Mouse (Mus musculus): ENCODE measurements around the gene Lamtor2. TPM values are rescaled to one million over a fixed set of nuclear protein-coding genes. Genes with fewer than 3 reads are reported as not detected.

Gene Lamtor2
- polyA plus RNA-seq, 1 experiment from 2014 or later, result 140 TPM

- 100% methylated on average over 3 of the region's 3 CpGs for WGBS
- Histone ChIP-seq H3K4me3 (no peak overlapping the region), H3K4me1 (peaks cover 24% of the 10 kb centered on the region)
Measured at GRCm38 (mm10) chr3:88566116-88566515, 13.2 kb upstream of the Lamtor2 start.

GRCm38 (mm10) chr3:88563966-88564365 lies 11.1 kb upstream of the Lamtor2 start:
- Histone ChIP-seq H3K27ac (peak overlapping the region; percentile 40; the same call in 1 of the 2 replicates), H3K4me2 (replicated peaks) (no peak overlapping the region), H3K36me3 (peaks cover 97% of the 10 kb centered on the region), H3K4me1 (peaks cover 24% of the 10 kb centered on the region), H3K27me3 (no peaks in the 10 kb centered on the region), H3K9ac (no peak overlapping the region), H3K9me3 (replicated peaks) (no peaks in the 10 kb centered on the region), H3K4me3 (no peak overlapping the region)
- WGBS, result 87% methylated on average over 7 of the region's 7 CpGs
- 0 out of 2 replicates have a peak, but pooled peaks have one; percentile 9 for ATAC-seq (ENCODE audit: low FRiP score)

More at GRCm38 (mm10) chr3:88566116-88566515, 13.2 kb upstream of the Lamtor2 start:
- Histone ChIP-seq H3K36me3 (peaks cover 92% of the 10 kb centered on the region), H3K9me3 (replicated peaks) (no peaks in the 10 kb centered on the region), H3K4me2 (replicated peaks) (no peak overlapping the region), H3K27ac (no peak overlapping the region), H3K9ac (0 out of 2 replicates have a peak overlapping the region, but pooled peaks have one; percentile 0), H3K27me3 (no peaks in the 10 kb centered on the region)
- no peak for ATAC-seq (ENCODE audit: low FRiP score)

GRCm38 (mm10) chr3:88563442-88563841 lies 10.6 kb upstream of the Lamtor2 start:
- ATAC-seq (ENCODE audit: low FRiP score), result peak; percentile 47
- Histone ChIP-seq H3K4me1 (peaks cover 24% of the 10 kb centered on the region), H3K9me3 (replicated peaks) (no peaks in the 10 kb centered on the region), H3K36me3 (peaks cover 96% of the 10 kb centered on the region), H3K27me3 (no peaks in the 10 kb centered on the region), H3K4me2 (replicated peaks) (no peak overlapping the region), H3K9ac (no peak overlapping the region), H3K4me3 (no peak overlapping the region), H3K27ac (peak overlapping the region; percentile 40; the same call in 1 of the 2 replicates)
- 62% methylated on average over 4 of the region's 4 CpGs for WGBS

GRCm38 (mm10) chr3:88561989-88562388 lies 9.1 kb upstream of the Lamtor2 start:
- Histone ChIP-seq H3K27ac (0 out of 2 replicates have a peak overlapping the region, but pooled peaks have one; percentile 4), H3K36me3 (peaks cover 95% of the 10 kb centered on the region), H3K4me3 (no peak overlapping the region), H3K4me1 (peaks cover 24% of the 10 kb centered on the region), H3K4me2 (replicated peaks) (no peak overlapping the region), H3K9ac (no peak overlapping the region), H3K9me3 (replicated peaks) (no peaks in the 10 kb centered on the region), H3K27me3 (no peaks in the 10 kb centered on the region)
- 69% methylated on average over 4 of the region's 4 CpGs for WGBS
- peak; percentile 49 for ATAC-seq (ENCODE audit: low FRiP score)

GRCm38 (mm10) chr3:88559596-88559995 lies 6.7 kb upstream of the Lamtor2 start:
- no peak for ATAC-seq (ENCODE audit: low FRiP score)
- no peaks in the 10 kb centered on the region for H3K9me3 ChIP-seq (replicated peaks)
- H3K27me3 ChIP-seq, result no peaks in the 10 kb centered on the region
- H3K27ac ChIP-seq, result no peak overlapping the region
- peaks cover 32% of the 10 kb centered on the region for H3K4me1 ChIP-seq
- no peak overlapping the region for H3K4me2 ChIP-seq (replicated peaks)
- peaks cover 87% of the 10 kb centered on the region for H3K36me3 ChIP-seq
- no peak overlapping the region for H3K9ac ChIP-seq
- no peak overlapping the region for H3K4me3 ChIP-seq
- 96% methylated on average over 9 of the region's 9 CpGs for WGBS

- H3K4me1 ChIP-seq, result peaks cover 21% of the 10 kb centered on the region
- no peaks in the 10 kb centered on the region for H3K9me3 ChIP-seq (replicated peaks)
- no peak overlapping the region for H3K9ac ChIP-seq
- no peaks in the 10 kb centered on the region for H3K27me3 ChIP-seq
- WGBS, result 96% methylated on average over 8 of the region's 8 CpGs
- no peak overlapping the region for H3K4me3 ChIP-seq
- no peak overlapping the region for H3K27ac ChIP-seq
- peaks cover 59% of the 10 kb centered on the region for H3K36me3 ChIP-seq
- no peak overlapping the region for H3K4me2 ChIP-seq (replicated peaks)
- no peak for ATAC-seq (ENCODE audit: low FRiP score)
Measured at GRCm38 (mm10) chr3:88556616-88557015, 3.7 kb upstream of the Lamtor2 start.

GRCm38 (mm10) chr3:88555731-88556130 lies 2.9 kb upstream of the Lamtor2 start:
- Histone ChIP-seq H3K27ac (no peak overlapping the region), H3K4me2 (replicated peaks) (no peak overlapping the region)
- 94% methylated on average over 6 of the region's 6 CpGs for WGBS

GRCm38 (mm10) chr3:88555069-88555605 lies 2.3 kb upstream of the Lamtor2 start:
- 79% methylated on average over 5 of the region's 5 CpGs for WGBS
- H3K9me3 ChIP-seq (replicated peaks), result no peaks in the 10 kb centered on the region
- peaks cover 45% of the 10 kb centered on the region for H3K36me3 ChIP-seq
- H3K27ac ChIP-seq, result no peak overlapping the region
- H3K4me3 ChIP-seq, result no peak overlapping the region
- no peak for ATAC-seq (ENCODE audit: low FRiP score)
- no peak overlapping the region for H3K9ac ChIP-seq
- H3K4me1 ChIP-seq, result peaks cover 26% of the 10 kb centered on the region
- no peaks in the 10 kb centered on the region for H3K27me3 ChIP-seq
- H3K4me2 ChIP-seq (replicated peaks), result peak overlapping the region; percentile 85

More at GRCm38 (mm10) chr3:88555731-88556130, 2.9 kb upstream of the Lamtor2 start:
- H3K36me3 ChIP-seq, result peaks cover 51% of the 10 kb centered on the region
- ATAC-seq (ENCODE audit: low FRiP score), result no peak
- H3K9me3 ChIP-seq (replicated peaks), result no peaks in the 10 kb centered on the region
- H3K4me3 ChIP-seq, result no peak overlapping the region
- H3K27me3 ChIP-seq, result no peaks in the 10 kb centered on the region
- H3K4me1 ChIP-seq, result peaks cover 24% of the 10 kb centered on the region
- no peak overlapping the region for H3K9ac ChIP-seq

GRCm38 (mm10) chr3:88553880-88554586 lies 1.2 kb upstream of the Lamtor2 start:
- under 1% methylated on average over 41 of the region's 41 CpGs for WGBS
- ATAC-seq (ENCODE audit: low FRiP score), result peak; percentile 55

GRCm38 (mm10) chr3:88553525-88553879 lies 628 bp upstream of the Lamtor2 start, which contains the start of gene Ubqln4:
Gene Ubqln4 (plus strand): TSS chr3:88553758.
- Histone ChIP-seq H3K9me3 (replicated peaks) (no peaks in the 10 kb centered on the region), H3K4me2 (replicated peaks) (peak within 1 kb of the TSS; percentile 85), H3K27me3 (no peaks in the 10 kb centered on the region), H3K4me1 (peaks cover 26% of the 10 kb centered on the region), H3K36me3 (peaks cover 30% of the 10 kb centered on the region), H3K4me3 (peak within 1 kb of the TSS; percentile 90), H3K27ac (peak within 1 kb of the TSS; percentile 94), H3K9ac (peak within 1 kb of the TSS; percentile 95)
- ATAC-seq (ENCODE audit: low FRiP score), result peak; percentile 89
- under 1% methylated on average over 30 of the region's 37 CpGs for WGBS

More at GRCm38 (mm10) chr3:88553880-88554586, 1.2 kb upstream of the Lamtor2 start:
- Histone ChIP-seq H3K4me1 (peaks cover 26% of the 10 kb centered on the region), H3K4me2 (replicated peaks) (peak overlapping the region; percentile 85), H3K36me3 (peaks cover 34% of the 10 kb centered on the region), H3K27ac (peak overlapping the region; percentile 94), H3K27me3 (no peaks in the 10 kb centered on the region), H3K4me3 (peak overlapping the region; percentile 90), H3K9ac (peak overlapping the region; percentile 95), H3K9me3 (replicated peaks) (no peaks in the 10 kb centered on the region)

- Histone ChIP-seq H3K27me3 (no peaks in the 10 kb centered on the region), H3K4me3 (peak overlapping the region; percentile 90), H3K4me2 (replicated peaks) (peak overlapping the region; percentile 85), H3K9ac (peak overlapping the region; percentile 66), H3K4me1 (peaks cover 26% of the 10 kb centered on the region), H3K27ac (peak overlapping the region; percentile 94; the same call in 1 of the 2 replicates), H3K36me3 (peaks cover 17% of the 10 kb centered on the region), H3K9me3 (replicated peaks) (no peaks in the 10 kb centered on the region)
- no peak for ATAC-seq (ENCODE audit: low FRiP score)
- WGBS, result 24% methylated on average over 16 of the region's 16 CpGs
Measured at GRCm38 (mm10) chr3:88552082-88552645, 710 bp downstream of the Lamtor2 start.

- no peak for ATAC-seq (ENCODE audit: low FRiP score)
- peak overlapping the region; percentile 66; the same call in 1 of the 2 replicates for H3K9ac ChIP-seq
Measured at GRCm38 (mm10) chr3:88551586-88551985, 1.3 kb downstream of the Lamtor2 start.

More at GRCm38 (mm10) chr3:88551586-88551985, 1.3 kb downstream of the Lamtor2 start:
- 90% methylated on average over 4 of the region's 4 CpGs for WGBS
- Histone ChIP-seq H3K4me2 (replicated peaks) (peak overlapping the region; percentile 85), H3K4me3 (no peak overlapping the region), H3K27me3 (no peaks in the 10 kb centered on the region), H3K27ac (no peak overlapping the region), H3K9me3 (replicated peaks) (no peaks in the 10 kb centered on the region), H3K36me3 (peaks cover 11% of the 10 kb centered on the region), H3K4me1 (peaks cover 26% of the 10 kb centered on the region)

Data from hindbrain, embryonic 12.5 days (tissue).